Mouse (Mus musculus): ENCODE data around the gene Gm5483. TPM values are rescaled to one million over a fixed set of nuclear protein-coding genes. Genes with fewer than 3 reads are reported as not detected.

Gm5483 gene
- polyA plus RNA-seq (2017; shearing (Covaris generic)) = not detected

DNA sequence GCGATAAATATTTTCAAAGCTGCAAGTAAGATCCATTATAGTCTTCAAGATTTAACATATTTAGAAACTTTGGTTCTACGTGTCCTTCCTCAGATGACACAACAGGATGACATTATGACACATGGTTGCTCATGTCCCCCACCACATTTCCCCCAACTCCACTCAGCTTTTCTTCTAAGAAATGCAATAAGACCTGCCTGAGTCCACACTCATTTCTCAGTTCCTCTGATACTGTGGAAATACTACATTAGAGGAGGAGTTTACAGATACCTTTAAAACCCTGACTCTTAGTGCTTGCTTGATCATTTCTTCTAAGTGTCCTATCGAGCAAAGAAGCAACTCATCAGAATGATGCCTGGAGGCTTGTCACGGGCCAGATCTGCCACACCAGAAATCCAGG is at the start of gene Gm5483:
Gene Gm5483, plus strand, starts transcription at position 301 of the 400 bp plus-strand sequence.

DNA sequence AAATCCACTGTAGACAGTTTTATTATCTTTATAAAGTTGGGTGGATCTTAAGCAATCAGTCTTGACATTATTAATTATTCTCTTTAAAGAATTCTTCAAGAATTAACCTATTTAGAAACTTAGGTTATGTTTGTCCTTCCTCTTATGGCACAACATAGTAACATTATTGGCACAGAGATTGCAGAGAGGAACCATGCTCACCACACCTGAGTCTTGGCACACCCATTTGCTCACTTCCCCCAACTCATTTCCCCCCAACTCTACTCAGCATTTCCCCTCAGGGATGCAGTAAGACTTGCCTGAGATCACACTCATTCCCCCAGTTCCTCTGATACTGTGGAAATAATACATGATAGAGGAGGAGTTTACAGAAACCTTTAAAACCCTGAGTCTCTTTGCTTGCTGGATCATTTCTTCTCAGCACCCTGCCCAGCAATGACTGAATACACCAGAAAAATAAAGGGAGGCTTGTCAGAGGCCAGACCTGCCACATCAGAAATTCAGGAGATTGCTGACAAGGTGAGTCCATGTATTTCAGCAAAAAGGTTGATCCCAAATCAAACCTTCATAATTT is 27.5 kb upstream of the Gm5483 start, which contains the start of gene Stfa2l1:
Gene Stfa2l1, plus strand, starts transcription at position 410 of the 574 bp plus-strand sequence.

GRCm38 (mm10) chr16:36209967-36210453 is 26.0 kb downstream of the Gm5483 start, which contains the start of gene Gm5416:
Gm5416 (plus strand) TSS chr16:36210403.

DNA sequence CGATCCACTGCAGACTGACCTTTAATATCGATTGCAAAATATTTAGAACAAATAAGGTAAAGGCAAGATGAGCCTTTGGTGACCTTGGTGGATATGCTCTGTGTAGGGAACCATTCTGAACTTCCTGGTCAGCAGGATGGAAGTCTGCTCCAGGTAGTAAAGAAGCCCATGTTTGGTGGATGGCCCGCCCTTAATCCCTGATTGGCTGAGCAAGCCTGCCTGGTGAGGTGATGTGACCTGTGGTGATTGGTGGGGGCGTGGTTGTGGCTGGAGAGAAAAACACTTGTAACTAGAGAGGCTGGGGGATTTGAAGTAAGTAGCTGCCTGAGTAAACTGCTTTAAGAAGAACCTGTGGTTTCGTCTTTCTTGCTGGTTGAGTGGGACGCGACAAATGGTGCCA is 37.2 kb downstream of the Gm5483 start, which contains the start of gene 2010005H15Rik:
Gene 2010005H15Rik, plus strand, starts transcription at position 301 of the 400 bp plus-strand sequence.

Other genes starting within 250 kb of the Gm5483 start
- 105 TPM for gene Parp9, start 245.7 kb upstream of the Gm5483 start, polyA plus RNA-seq (2017; shearing (Covaris generic))
- gene Dtx3l, start 245.1 kb upstream of the Gm5483 start, polyA plus RNA-seq (2017; shearing (Covaris generic)) = 102 TPM
- gene Kpna1, start 205.5 kb upstream of the Gm5483 start, polyA plus RNA-seq (2017; shearing (Covaris generic)) = 87.5 TPM
- 8.0 TPM for gene Wdr5b, start 143.0 kb upstream of the Gm5483 start, polyA plus RNA-seq (2017; shearing (Covaris generic))
- gene Fam162a, start 112.6 kb upstream of the Gm5483 start, polyA plus RNA-seq (2017; shearing (Covaris generic)) = 112 TPM
- 41.5 TPM for gene Ccdc58, start 112.5 kb upstream of the Gm5483 start, polyA plus RNA-seq (2017; shearing (Covaris generic))
- gene Csta1, start 53.0 kb upstream of the Gm5483 start, polyA plus RNA-seq (2017; shearing (Covaris generic)) = not detected
- not detected for gene Stfa2l1, start 27.4 kb upstream of the Gm5483 start, polyA plus RNA-seq (2017; shearing (Covaris generic))
- not detected for gene Gm5416, start 26.2 kb downstream of the Gm5483 start, polyA plus RNA-seq (2017; shearing (Covaris generic))
- 1.7 TPM for gene 2010005H15Rik, start 37.3 kb downstream of the Gm5483 start, polyA plus RNA-seq (2017; shearing (Covaris generic))
- gene Stfa1, start 92.7 kb downstream of the Gm5483 start, polyA plus RNA-seq (2017; shearing (Covaris generic)) = not detected
- not detected for gene BC117090, start 150.1 kb downstream of the Gm5483 start, polyA plus RNA-seq (2017; shearing (Covaris generic))
- gene BC100530, start 183.5 kb downstream of the Gm5483 start, polyA plus RNA-seq (2017; shearing (Covaris generic)) = not detected
- not detected for gene Stfa2, start 224.2 kb downstream of the Gm5483 start, polyA plus RNA-seq (2017; shearing (Covaris generic))